Mouse (Mus musculus) neutrophil, adult 5-6 weeks (primary cell): ENCODE results near the gene Usp47. TPM values are rescaled to one million over a fixed set of nuclear protein-coding genes. Genes with fewer than 3 reads are reported as not detected.

ENCODE experiments used
- ATAC-seq: fragments of 151-379, 151-347 bp; 2 replicates; pipeline ENCODE4 v1.8.0; 2017; ENCODE audit warnings: mild to moderate bottlenecking, moderate TSS enrichment; ENCODE audit not compliant: insufficient number of reproducible peaks, poor library complexity, low FRiP score, severe bottlenecking; ENCODE audit errors: extremely low read depth
- total RNA-seq: library from RNA; stranded (forward); fragments of 200-1000 nt; gene quantifications from 2 replicates; pipeline ENCODE4 v1.2.3, GENCODE M21; 2017

Usp47 gene
- total RNA-seq, 1 experiment from 2014 or later: 95.9 TPM

DNA sequence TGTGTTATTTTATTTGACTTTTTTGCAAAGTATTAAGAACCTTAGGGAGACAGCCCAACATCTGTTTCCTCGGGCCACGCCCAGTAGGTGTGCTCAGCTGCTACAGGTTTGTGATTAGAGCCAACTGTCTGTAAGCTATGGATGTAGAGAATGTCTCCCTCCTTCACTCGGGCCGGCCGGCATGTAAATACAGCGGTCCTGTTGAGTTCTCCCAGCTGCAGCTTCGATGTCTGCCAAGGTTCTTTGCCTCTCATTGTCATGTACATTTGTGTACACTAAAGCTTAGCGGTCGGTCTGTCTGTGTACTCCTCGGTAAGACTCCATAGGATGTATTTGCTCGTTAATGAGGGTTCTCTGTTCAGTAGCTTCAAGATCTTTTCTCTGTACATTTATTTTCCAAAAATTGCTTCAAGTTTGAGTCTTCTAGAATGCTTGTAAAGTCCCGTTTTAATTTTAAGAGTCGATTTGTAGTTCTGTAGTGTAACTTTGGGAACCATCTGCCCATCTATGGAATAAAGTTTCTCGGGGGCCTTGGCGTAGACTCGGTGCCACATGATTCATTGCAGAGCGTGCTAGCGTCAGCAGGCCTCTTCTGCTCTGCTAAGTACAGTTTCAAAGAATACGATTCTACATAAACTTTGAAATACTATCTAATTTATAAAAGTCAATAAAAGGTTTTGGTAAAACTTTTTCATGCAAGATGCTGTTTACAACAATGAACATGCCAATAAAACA lies 87.5 kb downstream of the Usp47 start:
- ATAC-seq: no peak

DNA sequence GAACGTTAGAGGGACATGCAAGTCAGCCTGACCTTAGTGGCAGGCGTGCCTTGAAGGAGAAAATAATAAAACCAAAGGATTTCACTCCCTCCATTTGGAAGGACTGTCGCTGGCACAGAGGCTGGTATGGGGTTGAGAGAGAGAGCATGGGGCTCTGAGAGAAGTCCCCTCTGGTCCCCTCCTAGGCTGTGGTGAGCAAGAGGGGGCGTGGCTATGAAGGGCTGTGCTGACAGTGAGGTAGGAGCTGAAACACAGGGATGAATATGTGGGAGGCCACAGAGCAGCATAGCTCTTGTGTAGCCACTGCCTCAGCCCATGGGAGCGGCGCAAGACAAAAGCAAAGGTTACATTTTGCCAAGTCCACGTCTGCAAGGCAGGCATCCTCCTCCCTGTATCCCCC lies 94.2 kb downstream of the Usp47 start:
- no peak for ATAC-seq

DNA sequence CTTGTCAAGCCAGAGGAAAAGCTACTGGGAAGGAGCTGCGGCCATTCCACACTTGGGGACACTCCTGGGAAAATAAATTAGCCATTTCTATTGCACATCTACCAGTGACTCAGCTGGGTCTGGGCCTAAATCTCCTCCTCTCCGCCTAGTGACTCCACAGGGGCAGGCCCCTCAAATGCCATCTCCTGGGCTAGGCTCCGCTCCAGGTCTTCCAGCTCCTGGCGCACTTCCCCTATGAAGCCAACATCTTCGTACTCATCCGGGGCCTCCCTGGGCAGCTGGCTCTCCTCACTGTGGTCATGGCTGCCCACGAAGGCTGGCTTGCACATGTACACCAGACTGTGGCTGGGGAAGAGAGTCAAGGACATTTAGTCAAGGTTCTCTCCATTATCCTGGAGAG lies 94.8 kb downstream of the Usp47 start:
- no peak for ATAC-seq

DNA sequence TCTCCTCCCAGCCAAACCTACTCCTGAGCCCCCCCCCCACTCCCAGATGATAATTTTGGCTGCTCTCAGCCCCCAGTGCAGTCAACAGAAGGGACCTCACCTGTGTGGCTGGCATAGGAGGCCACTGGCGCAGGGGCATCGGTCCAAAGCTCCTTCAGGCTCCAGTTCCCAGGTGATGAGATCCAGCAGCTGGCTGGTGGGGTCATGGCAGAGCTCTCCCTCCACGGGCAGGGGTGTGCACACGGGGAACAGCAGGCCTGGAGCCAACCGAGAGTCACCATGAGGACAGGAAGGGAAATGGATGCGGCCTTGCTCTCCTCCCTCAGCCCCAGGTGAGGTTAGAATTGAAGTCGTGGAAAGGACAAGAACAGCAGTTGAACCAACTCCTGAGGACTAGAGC lies 95.9 kb downstream of the Usp47 start:
- ATAC-seq: no peak

DNA sequence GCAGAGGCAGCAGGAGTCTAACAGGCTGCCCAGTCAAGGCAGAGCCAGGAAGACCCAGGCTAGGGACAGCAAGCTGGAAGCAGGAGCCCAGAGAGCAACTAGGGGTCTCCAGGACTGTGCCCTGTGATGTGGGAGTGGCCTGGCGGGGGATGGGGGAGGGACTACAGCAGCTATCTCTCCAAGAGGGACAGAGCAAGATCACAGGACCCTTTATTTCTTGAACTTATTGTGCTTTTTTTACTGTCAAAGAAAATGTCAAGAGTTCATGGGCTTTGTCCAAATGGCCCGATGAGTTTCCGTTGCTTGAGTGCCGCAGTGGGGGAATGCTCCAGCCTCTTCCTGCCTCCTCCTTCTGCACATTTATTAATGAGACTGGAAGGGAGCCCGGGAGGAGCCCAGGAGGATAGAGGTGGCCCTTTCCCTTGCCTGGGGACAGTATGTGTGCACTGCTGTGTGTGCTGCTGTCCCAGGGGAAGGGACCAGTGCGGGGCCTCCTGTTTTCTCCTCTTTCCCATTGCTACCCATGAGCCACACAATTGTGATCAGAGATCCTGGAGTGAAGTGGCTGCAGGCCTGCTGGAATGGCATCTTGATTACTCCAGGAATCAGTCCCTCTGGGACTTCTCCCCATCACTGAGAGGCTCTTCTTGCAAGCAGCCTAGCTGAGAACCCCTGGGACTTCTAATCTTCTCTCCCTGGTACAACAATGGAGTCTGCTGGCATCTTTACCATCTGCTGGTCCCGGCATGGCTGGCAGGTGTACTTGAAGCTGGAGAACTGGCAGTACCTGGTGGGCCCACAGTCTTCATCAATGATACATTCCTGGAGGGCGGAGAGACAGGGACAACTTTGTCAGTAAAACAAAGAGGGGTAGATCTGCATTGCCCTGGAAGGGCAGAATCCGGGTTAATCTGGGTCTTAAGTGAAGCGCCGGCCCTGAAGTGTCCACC lies 97.8 kb downstream of the Usp47 start:
- no peak for ATAC-seq

DNA sequence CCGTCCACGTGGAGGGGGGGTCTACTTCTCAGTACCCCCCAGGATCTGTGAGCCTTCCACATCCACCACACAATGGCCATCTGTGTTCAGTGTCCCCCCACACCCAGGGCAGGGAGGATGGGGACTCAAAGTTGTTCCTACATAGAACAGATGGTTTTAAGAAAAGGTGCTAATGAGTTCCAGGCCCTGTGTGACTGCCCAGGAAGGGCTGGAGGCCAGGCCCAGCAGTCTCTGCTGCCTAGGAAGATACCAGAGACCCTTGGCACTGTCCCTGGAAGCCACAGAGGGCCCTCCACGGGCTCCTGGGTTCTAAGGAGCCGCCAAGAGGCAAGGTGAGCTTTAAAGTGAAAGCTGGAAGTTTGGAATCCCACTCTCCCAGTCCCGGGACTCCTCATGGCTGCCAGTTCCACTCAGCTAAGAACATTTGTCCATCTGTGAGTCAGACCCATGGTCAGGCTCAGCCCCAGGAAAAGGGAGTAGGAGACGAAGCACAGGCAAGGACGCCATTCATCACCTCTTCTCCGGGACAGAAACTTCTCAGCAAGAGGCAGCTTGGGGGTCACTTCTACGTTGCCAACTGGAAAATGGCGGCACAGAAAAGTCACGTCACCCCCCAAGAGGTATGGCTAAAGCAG lies 98.7 kb downstream of the Usp47 start:
- no peak for ATAC-seq

DNA sequence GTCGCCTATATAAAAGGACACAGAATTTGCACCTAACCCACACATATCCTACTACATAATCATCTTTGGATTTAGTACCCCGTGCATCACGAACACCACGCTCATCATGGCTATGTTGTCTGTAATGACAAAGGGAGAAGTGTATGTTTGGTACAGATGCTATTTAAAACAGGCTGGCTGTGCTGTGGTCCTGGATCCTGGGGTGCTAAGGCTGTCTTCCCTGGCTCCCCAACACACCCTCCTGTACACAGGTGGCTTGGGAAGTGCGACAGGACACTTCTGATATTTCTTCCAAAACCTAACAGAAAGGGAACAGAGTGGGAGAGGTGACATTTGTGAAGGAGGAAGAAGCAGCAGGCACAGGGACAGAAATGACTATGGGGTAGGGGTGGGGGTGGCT lies 100.3 kb downstream of the Usp47 start:
- ATAC-seq: no peak

DNA sequence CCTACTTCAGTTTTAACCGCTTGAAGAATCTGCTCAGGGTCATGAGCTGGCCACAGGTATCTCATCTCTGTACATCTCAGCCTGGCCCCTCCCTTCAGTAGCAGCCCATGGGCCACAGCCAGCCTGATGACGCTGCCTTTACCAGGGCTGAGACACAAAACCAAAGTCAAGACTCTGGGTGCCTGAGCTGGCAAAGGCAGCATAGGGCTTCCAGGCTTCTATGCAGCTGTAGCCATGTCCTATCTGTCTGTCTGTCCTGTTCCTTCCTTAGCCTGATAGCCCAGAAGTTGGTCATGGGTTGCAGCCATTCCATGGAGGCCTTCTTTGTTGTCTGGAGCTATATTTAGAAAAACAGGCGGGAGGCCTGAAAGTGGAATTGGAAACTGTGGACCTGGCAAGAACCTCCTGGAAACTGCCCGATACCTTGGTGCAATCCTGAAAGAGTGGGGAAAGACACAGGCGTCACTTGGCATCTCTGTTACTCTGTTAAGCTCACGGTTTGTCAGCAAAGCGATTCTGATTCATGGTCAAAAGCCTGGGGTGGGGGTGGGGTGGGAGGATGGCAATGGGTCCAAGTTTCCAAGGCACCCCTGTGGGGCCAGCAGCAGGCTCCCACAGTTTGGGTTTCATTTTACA lies 102.4 kb downstream of the Usp47 start:
- no peak for ATAC-seq

DNA sequence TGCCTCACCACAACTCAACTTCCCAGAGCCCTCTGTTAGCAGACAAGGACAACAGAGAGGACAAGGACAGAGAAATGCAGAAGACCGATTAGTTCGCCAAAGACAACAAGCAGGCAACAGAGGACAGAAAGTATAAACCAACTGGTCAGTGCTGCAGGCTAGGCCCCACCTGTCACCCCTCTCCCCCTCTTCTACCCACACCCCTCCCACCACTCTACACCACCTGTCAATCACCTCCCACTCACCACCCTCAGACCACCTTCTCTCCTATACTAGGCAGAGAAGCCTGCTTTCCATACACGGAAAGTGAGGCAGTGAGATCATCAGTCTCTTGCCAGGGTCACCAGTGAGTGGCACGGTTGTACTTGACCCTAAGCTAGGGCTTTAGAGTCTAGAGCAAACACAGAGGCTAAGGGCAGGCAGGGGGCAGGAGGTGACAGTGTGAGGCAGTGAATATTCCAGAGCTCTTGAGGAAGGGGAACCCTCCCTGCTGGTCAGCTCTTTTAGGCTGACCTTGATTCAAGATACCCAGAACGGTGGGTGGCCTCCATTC lies 103.9 kb downstream of the Usp47 start:
- no peak for ATAC-seq

DNA sequence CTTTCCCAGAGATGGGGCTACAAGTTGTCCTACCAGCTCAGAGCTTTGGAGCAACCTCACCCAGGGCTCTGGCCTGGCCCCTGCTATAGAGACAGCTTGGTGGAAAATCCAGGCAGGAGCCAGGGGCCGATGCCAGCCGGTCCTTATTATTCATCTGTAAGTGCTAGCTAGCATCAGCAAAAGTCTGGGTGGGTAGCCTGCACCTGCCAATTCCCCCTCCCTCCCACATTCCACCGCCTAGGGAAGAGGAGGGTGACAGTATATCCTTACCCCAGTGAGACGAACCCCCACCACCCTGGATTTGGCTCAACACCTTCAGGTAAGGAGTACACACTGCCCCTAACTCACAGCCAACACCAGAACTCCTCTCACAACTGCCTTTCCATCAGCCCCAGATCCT lies 104.7 kb downstream of the Usp47 start:
- no peak for ATAC-seq

DNA sequence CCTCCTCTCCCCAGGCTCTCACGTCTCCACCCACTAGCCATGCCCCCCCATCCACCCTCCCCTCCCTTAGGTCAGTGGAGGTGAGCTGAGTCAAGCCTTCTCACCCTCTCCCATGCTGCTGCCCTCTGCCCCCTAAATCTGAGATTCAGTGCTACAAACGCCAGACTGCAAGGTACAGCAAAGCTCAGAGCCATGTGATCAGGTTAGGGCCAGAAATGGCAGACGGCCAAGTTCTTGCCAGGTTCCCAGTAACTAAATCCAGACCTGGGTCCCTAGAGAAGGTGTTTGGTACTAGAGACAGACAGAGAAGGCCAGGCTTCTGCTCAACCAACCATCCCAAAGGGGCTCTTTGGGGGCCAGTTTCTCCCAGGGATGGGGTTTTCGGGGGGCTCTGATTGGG lies 105.5 kb downstream of the Usp47 start:
- no peak for ATAC-seq

DNA sequence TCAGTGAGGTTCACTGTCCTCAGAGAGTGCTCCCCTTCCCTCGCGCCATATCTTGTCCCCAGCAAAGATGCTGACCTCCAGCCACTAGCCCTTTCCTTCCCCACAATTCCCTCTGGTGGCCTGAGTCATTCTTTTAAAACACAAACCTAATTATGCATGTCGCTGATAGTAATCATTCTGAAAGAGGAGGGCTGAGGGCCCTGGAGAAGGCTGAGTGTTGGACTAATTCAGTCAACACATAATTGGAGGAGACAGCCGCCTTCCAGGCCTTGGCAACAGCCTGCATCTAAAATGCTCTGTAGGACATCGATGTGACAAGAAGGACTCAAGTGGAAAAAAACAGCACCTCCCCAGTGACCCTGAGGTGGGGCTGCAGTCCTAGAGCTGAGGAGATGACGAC lies 106.5 kb downstream of the Usp47 start:
- no peak for ATAC-seq

DNA sequence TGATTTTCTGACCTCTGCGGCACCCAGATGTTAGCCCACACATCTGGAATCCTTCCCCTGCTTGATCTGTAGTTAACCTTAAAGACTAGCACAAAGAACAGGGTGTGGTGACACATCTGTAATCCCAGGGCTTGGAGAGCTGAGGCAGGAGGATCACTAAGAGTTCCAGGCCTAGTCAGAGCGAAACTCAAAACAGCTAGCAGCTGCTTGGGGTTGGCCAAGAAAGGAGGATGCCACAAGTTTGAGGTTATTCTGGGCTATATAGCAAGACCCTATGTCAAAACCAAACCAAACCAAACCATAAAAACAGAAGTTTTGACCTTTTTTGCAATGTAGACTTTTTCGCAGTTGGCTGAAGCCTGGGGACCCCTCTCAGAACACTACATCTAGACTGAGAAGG lies 107.4 kb downstream of the Usp47 start:
- ATAC-seq: no peak

DNA sequence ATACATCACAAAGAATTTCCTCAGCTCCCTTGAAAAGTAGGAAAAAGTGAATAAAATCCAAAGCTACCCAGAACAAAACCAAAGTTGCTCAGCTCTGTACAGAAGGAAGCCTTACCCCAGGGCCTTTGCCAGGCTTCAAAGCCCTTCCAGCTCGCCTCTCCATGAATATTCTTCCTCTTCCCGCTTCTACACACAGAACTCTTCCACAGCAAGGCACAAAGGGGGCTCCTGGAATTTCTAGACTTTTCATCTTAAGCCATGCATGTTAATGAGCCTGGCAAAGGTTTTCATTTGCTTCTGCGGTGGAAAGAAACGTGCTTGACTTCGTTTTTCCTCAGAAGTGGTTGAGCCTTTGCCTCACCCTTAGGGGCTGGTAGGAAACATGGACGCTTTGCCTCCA lies 108.7 kb downstream of the Usp47 start:
- ATAC-seq: no peak

DNA sequence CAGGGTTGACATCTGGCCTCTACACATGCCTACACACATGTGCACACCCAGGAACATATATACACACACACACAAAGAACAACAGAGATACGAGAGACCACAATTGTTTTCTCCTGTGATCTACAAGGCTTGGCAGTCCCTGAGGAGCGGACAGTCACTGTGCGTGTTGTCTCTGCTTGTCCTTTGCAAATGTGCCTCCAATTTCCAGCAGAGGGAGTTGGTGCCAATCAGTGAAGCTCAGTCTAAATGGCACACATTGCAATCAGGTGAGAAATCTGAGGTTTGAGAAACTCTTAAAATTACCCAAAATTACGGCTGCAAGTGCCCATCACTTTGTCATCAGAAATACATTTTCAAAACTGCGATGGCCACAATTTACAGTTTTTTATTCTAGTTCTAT lies 110.0 kb downstream of the Usp47 start:
- ATAC-seq: no peak

DNA sequence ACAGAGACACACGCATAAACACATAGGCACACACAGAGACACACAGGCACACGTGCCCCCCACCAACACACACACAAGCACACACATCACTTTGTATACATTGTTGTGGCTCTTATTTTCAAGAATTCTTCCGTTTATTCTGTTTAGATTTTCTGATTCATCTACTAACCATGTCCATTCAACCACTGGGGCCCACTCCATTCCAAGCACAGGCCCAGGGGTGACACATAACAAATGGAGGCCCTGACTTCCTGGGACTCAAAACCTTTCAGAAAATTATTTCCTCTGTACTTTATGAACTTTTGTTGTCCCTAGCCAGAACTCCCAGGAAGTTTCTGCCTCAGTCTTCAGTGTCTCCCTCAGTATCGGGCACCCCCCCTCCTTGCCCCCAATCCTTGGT lies 111.9 kb downstream of the Usp47 start:
- ATAC-seq: no peak

DNA sequence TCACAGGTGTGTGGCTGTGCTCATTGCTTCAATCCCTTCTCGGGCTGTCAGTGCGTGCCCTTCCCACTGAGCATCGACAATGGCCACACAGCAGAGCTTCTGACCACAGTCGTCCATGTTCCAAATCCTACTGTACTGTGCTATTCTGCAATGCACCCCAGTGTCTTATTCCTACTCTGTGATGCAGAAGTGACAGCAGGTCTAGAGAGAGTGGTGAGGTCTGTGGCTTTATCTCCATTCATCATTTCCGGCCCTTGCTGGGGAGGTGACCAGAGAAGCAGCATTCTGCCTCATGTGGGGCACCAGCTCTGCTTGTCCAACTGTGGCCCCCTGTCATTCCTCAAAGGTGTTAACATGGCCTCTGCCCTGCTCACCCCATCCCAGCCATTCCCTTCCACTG lies 113.2 kb downstream of the Usp47 start:
- ATAC-seq: no peak

DNA sequence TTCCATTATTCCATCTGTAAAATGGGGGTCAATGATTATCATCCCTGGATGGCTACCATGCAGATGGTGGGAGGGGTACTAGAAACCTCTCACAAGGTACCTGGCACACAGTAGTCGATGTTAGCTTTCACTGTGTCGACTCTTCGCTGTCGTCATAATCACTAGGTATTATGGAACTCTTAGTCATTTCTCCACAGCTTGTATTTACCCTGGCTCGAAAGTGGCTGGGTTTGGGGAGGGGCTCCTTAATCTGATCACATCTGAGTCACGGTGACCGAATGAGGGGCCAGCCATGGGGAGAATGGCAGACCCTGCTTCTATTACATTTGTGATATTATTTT lies 114.8 kb downstream of the Usp47 start:
- no peak for ATAC-seq
